Mouse (Mus musculus): Measurements from ENCODE around the gene Polr2a. TPM values are rescaled to one million over a fixed set of nuclear protein-coding genes. Genes with fewer than 3 reads are reported as not detected.

Gene Polr2a
- polyA plus RNA-seq, 1 experiment from 2014 or later, result 27.2 TPM

Other genes starting within 250 kb of the Polr2a start
- gene Dnah2, start 209.5 kb downstream of the Polr2a start, polyA plus RNA-seq (2015; fragmentation: Nextera tagmentation; extraction: Ambion mirVana), result 2.2 and 2.4 TPM in 2 replicates
- 45.8 and 47.6 TPM in 2 replicates for gene Efnb3, start 198.4 kb downstream of the Polr2a start, polyA plus RNA-seq (2015; fragmentation: Nextera tagmentation; extraction: Ambion mirVana)
- gene Wrap53, start 178.4 kb downstream of the Polr2a start, polyA plus RNA-seq (2015; fragmentation: Nextera tagmentation; extraction: Ambion mirVana), result 28.3 and 31.0 TPM in 2 replicates
- gene Trp53, start 178.3 kb downstream of the Polr2a start, polyA plus RNA-seq (2015; fragmentation: Nextera tagmentation; extraction: Ambion mirVana), result 158 and 161 TPM in 2 replicates
- 5.7 and 6.0 TPM in 2 replicates for gene Atp1b2, start 152.7 kb downstream of the Polr2a start, polyA plus RNA-seq (2015; fragmentation: Nextera tagmentation; extraction: Ambion mirVana)
- gene Shbg, start 140.7 kb downstream of the Polr2a start, polyA plus RNA-seq (2015; fragmentation: Nextera tagmentation; extraction: Ambion mirVana), result 0.22 TPM in 1 of 2 replicates, not detected in the other
- 24.1 and 28.0 TPM in 2 replicates for gene Sat2, start 136.6 kb downstream of the Polr2a start, polyA plus RNA-seq (2015; fragmentation: Nextera tagmentation; extraction: Ambion mirVana)
- 37.3 and 38.0 TPM in 2 replicates for gene Fxr2, start 125.6 kb downstream of the Polr2a start, polyA plus RNA-seq (2015; fragmentation: Nextera tagmentation; extraction: Ambion mirVana)
- gene Sox15, start 103.3 kb downstream of the Polr2a start, polyA plus RNA-seq (2015; fragmentation: Nextera tagmentation; extraction: Ambion mirVana), result 0.57 and 0.69 TPM in 2 replicates
- gene Mpdu1, start 96.0 kb downstream of the Polr2a start, polyA plus RNA-seq (2015; fragmentation: Nextera tagmentation; extraction: Ambion mirVana), result 59.3 and 66.8 TPM in 2 replicates
- gene Cd68, start 92.5 kb downstream of the Polr2a start, polyA plus RNA-seq (2015; fragmentation: Nextera tagmentation; extraction: Ambion mirVana), result 12.0 and 14.8 TPM in 2 replicates
- gene Eif4a1, start 86.2 kb downstream of the Polr2a start, polyA plus RNA-seq (2015; fragmentation: Nextera tagmentation; extraction: Ambion mirVana), result 560 and 570 TPM in 2 replicates
- 123 and 125 TPM in 2 replicates for gene Senp3, start 76.6 kb downstream of the Polr2a start, polyA plus RNA-seq (2015; fragmentation: Nextera tagmentation; extraction: Ambion mirVana)
- 0.33 TPM in 1 of 2 replicates, not detected in the other for gene Tnfsf13, start 72.9 kb downstream of the Polr2a start, polyA plus RNA-seq (2015; fragmentation: Nextera tagmentation; extraction: Ambion mirVana)
- 5.9 and 8.0 TPM in 2 replicates for gene Tnfsf12, start 62.8 kb downstream of the Polr2a start, polyA plus RNA-seq (2015; fragmentation: Nextera tagmentation; extraction: Ambion mirVana)
- 3.7 and 4.4 TPM in 2 replicates for gene Tnfsfm13, start 62.5 kb downstream of the Polr2a start, polyA plus RNA-seq (2015; fragmentation: Nextera tagmentation; extraction: Ambion mirVana)
- not detected in 2 replicates for gene Slc35g3, start 3.3 kb upstream of the Polr2a start, polyA plus RNA-seq (2015; fragmentation: Nextera tagmentation; extraction: Ambion mirVana)
- gene Zbtb4, start 7.3 kb upstream of the Polr2a start, polyA plus RNA-seq (2015; fragmentation: Nextera tagmentation; extraction: Ambion mirVana), result 3.2 and 3.4 TPM in 2 replicates
- gene Chrnb1, start 37.3 kb upstream of the Polr2a start, polyA plus RNA-seq (2015; fragmentation: Nextera tagmentation; extraction: Ambion mirVana), result 23.6 and 27.7 TPM in 2 replicates
- gene Fgf11, start 43.2 kb upstream of the Polr2a start, polyA plus RNA-seq (2015; fragmentation: Nextera tagmentation; extraction: Ambion mirVana), result 2.8 and 2.9 TPM in 2 replicates
- 2.5 and 2.6 TPM in 2 replicates for gene Tmem102, start 47.0 kb upstream of the Polr2a start, polyA plus RNA-seq (2015; fragmentation: Nextera tagmentation; extraction: Ambion mirVana)
- not detected in 2 replicates for gene Gm39566, start 56.7 kb upstream of the Polr2a start, polyA plus RNA-seq (2015; fragmentation: Nextera tagmentation; extraction: Ambion mirVana)
- gene Spem2, start 59.8 kb upstream of the Polr2a start, polyA plus RNA-seq (2015; fragmentation: Nextera tagmentation; extraction: Ambion mirVana), result not detected in 2 replicates
- gene Spem1, start 63.5 kb upstream of the Polr2a start, polyA plus RNA-seq (2015; fragmentation: Nextera tagmentation; extraction: Ambion mirVana), result 0.18 and 0.24 TPM in 2 replicates
- gene Nlgn2, start 79.1 kb upstream of the Polr2a start, polyA plus RNA-seq (2015; fragmentation: Nextera tagmentation; extraction: Ambion mirVana), result 11.5 and 11.8 TPM in 2 replicates
- gene Tmem256, start 79.9 kb upstream of the Polr2a start, polyA plus RNA-seq (2015; fragmentation: Nextera tagmentation; extraction: Ambion mirVana), result 368 and 376 TPM in 2 replicates
- 135 and 140 TPM in 2 replicates for gene Plscr3, start 87.7 kb upstream of the Polr2a start, polyA plus RNA-seq (2015; fragmentation: Nextera tagmentation; extraction: Ambion mirVana)
- 1.9 and 2.0 TPM in 2 replicates for gene Tnk1, start 100.1 kb upstream of the Polr2a start, polyA plus RNA-seq (2015; fragmentation: Nextera tagmentation; extraction: Ambion mirVana)
- 0.51 TPM in 1 of 2 replicates, not detected in the other for gene Tmem95, start 119.4 kb upstream of the Polr2a start, polyA plus RNA-seq (2015; fragmentation: Nextera tagmentation; extraction: Ambion mirVana)
- 4.3 and 4.4 TPM in 2 replicates for gene Kctd11, start 122.8 kb upstream of the Polr2a start, polyA plus RNA-seq (2015; fragmentation: Nextera tagmentation; extraction: Ambion mirVana)
- gene Acap1, start 136.9 kb upstream of the Polr2a start, polyA plus RNA-seq (2015; fragmentation: Nextera tagmentation; extraction: Ambion mirVana), result 1.1 and 1.5 TPM in 2 replicates
- gene 2810408A11Rik, start 142.3 kb upstream of the Polr2a start, polyA plus RNA-seq (2015; fragmentation: Nextera tagmentation; extraction: Ambion mirVana), result 16.1 and 19.4 TPM in 2 replicates
- 10.2 and 12.9 TPM in 2 replicates for gene Neurl4, start 142.4 kb upstream of the Polr2a start, polyA plus RNA-seq (2015; fragmentation: Nextera tagmentation; extraction: Ambion mirVana)
- 90.0 and 90.1 TPM in 2 replicates for gene Gps2, start 155.3 kb upstream of the Polr2a start, polyA plus RNA-seq (2015; fragmentation: Nextera tagmentation; extraction: Ambion mirVana)
- gene Eif5a, start 163.3 kb upstream of the Polr2a start, polyA plus RNA-seq (2015; fragmentation: Nextera tagmentation; extraction: Ambion mirVana), result 1,543 and 1,562 TPM in 2 replicates
- 9.3 and 9.7 TPM in 2 replicates for gene Ybx2, start 177.2 kb upstream of the Polr2a start, polyA plus RNA-seq (2015; fragmentation: Nextera tagmentation; extraction: Ambion mirVana)
- 29.2 and 29.6 TPM in 2 replicates for gene Slc2a4, start 189.6 kb upstream of the Polr2a start, polyA plus RNA-seq (2015; fragmentation: Nextera tagmentation; extraction: Ambion mirVana)
- 13.4 and 14.4 TPM in 2 replicates for gene Cldn7, start 206.1 kb upstream of the Polr2a start, polyA plus RNA-seq (2015; fragmentation: Nextera tagmentation; extraction: Ambion mirVana)
- 30.8 and 31.2 TPM in 2 replicates for gene Ctdnep1, start 222.5 kb upstream of the Polr2a start, polyA plus RNA-seq (2015; fragmentation: Nextera tagmentation; extraction: Ambion mirVana)
- gene Elp5, start 223.9 kb upstream of the Polr2a start, polyA plus RNA-seq (2015; fragmentation: Nextera tagmentation; extraction: Ambion mirVana), result 126 and 134 TPM in 2 replicates
- 499 and 506 TPM in 2 replicates for gene Gabarap, start 232.5 kb upstream of the Polr2a start, polyA plus RNA-seq (2015; fragmentation: Nextera tagmentation; extraction: Ambion mirVana)
- 95.9 and 101 TPM in 2 replicates for gene Phf23, start 237.1 kb upstream of the Polr2a start, polyA plus RNA-seq (2015; fragmentation: Nextera tagmentation; extraction: Ambion mirVana)
- gene Dvl2, start 242.0 kb upstream of the Polr2a start, polyA plus RNA-seq (2015; fragmentation: Nextera tagmentation; extraction: Ambion mirVana), result 54.3 and 59.8 TPM in 2 replicates

All from limb, embryonic 13.5 days (tissue).